Mouse (Mus musculus) midbrain, postnatal 0 days (tissue): ENCODE data around the gene Porcn. TPM values are rescaled to one million over a fixed set of nuclear protein-coding genes. Genes with fewer than 3 reads are reported as not detected.
A peak's percentile ranks its signal among the peaks of the same experiment; 100 is the strongest.

Experiments
- ATAC-seq: fragments of 200-750 bp; cut with Nextera tagmentation; 2 replicates; pipeline ENCODE4 v1.8.0; 2017; ENCODE audit warnings: moderate number of reproducible peaks, mild to moderate bottlenecking, moderate TSS enrichment, moderate library complexity; ENCODE audit not compliant: low FRiP score
- DNase-seq: peaks from one replicate; pipeline ENCODE4 v3.0.0-alpha.2; 2015; ENCODE audit warnings: low spot score
- H3K27ac ChIP-seq: fragments of 300-500 bp; sonication (generic); 2 replicates; pipeline ENCODE4 v1.5.1; 2014; ENCODE audit warnings: low read depth, mild to moderate bottlenecking, low read length, mixed read lengths
- H3K27me3 ChIP-seq: fragments of 300-500 bp; sonication (generic); 2 replicates; pipeline ENCODE4 v1.6.1; 2014; ENCODE audit warnings: low read length, control low read depth, mixed read lengths; ENCODE audit not compliant: insufficient read depth
- H3K36me3 ChIP-seq: fragments of 300-500 bp; sonication (generic); 2 replicates; pipeline ENCODE4 v1.6.1; 2014; ENCODE audit warnings: low read length, control low read depth, mixed read lengths; ENCODE audit not compliant: insufficient read depth
- H3K4me1 ChIP-seq: fragments of 300-500 bp; sonication (generic); 2 replicates; pipeline ENCODE4 v1.6.1; 2014; ENCODE audit warnings: mild to moderate bottlenecking, control low read depth, antibody characterized with exemption, low read length, mixed read lengths; ENCODE audit not compliant: insufficient read depth
- H3K4me2 ChIP-seq: fragments of 300-500 bp; sonication (generic); 2 replicates; pipeline ENCODE4 v1.6.1; 2014; ENCODE audit warnings: low read depth, mild to moderate bottlenecking, low read length, mixed read lengths; ENCODE audit not compliant: poor library complexity, severe bottlenecking
- H3K4me3 ChIP-seq: fragments of 300-500 bp; sonication (generic); 2 replicates; pipeline ENCODE4 v1.5.1; 2014; ENCODE audit warnings: low read depth, mild to moderate bottlenecking, low read length, moderate library complexity
- H3K9ac ChIP-seq: fragments of 300-500 bp; sonication (generic); replicated peaks from 2 replicates; pipeline ENCODE4 v1.6.1; 2014; ENCODE audit warnings: mild to moderate bottlenecking, low read length, moderate library complexity, mixed read lengths; ENCODE audit not compliant: poor library complexity, severe bottlenecking
- H3K9me3 ChIP-seq: fragments of 300-500 bp; sonication (generic); 2 replicates; pipeline ENCODE4 v1.6.1; 2016; ENCODE audit warnings: low read length, control low read depth
- CTCF ChIP-seq: IDR thresholded peaks from 2 replicates; pipeline ENCODE4 v1.5.1; 2016; ENCODE audit warnings: antibody characterized with exemption, mild to moderate bottlenecking
- WGBS: fragments of 180-500 bp; shearing (Covaris S2); extraction: QIAGEN DNeasy Blood & Tissue Kit; methylation state at CpG from one replicate; pipeline ENCODE4 v1.1.7; 2014; 5-methylcytosine and 5-hydroxymethylcytosine counted together
- polyA plus RNA-seq: library from polyadenylated mRNA; unstranded; fragments of >200 nt; fragmentation: Nextera tagmentation; extraction: Ambion mirVana; gene quantifications from 2 replicates; pipeline ENCODE4 v1.2.1, GENCODE M21; 2015
- total RNA-seq: library from RNA; depleted of rRNA; stranded (reverse); fragments of >200 nt; gene quantifications from 2 replicates; pipeline ENCODE4 v1.2.3, GENCODE M21; 2014; rRNA removed

Gene Porcn
- total and polyA plus RNA-seq, 2 experiments from 2014 or later, result 42.3 to 68.0 TPM

- no peaks in the 10 kb centered on the region for H3K27me3 ChIP-seq
- no peaks in the 10 kb centered on the region for H3K4me1 ChIP-seq
- no peak overlapping the region for H3K27ac ChIP-seq
- no peak overlapping the region for H3K9ac ChIP-seq
- DNase-seq (no peak), ATAC-seq (no peak)
- WGBS, result 90% methylated on average over 10 of the region's 10 CpGs
- no peak overlapping the region for H3K4me3 ChIP-seq
- TF ChIP-seq CTCF, result no peak
- H3K4me2 ChIP-seq, result no peak overlapping the region
- H3K9me3 ChIP-seq, result no peaks in the 10 kb centered on the region
- H3K36me3 ChIP-seq, result no peaks in the 10 kb centered on the region; the same call in 1 of the 2 replicates
These were observed 38.3 kb downstream of the Porcn start for GRCm38 (mm10) chrX:8167716-8168647.

DNA sequence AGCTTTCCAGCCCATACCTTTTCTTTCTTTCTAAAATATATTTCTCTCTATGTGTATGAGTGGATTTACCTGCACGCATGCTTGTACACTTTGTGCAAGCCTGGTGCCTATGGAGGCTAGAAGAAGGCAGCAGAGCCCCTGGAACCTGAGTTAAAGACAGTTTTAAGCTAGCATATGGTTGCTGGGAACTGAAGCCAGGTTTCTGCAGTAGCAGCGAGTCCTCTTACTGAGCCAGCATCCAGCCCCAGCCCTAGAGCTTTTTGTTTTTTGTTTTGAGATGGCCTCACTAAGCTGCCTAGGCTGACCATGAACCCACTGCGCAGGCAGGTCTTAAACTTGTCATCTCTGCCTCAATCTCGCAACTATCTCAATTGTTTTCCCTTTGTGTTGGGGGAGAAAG, 41.9 kb downstream of the Porcn start:
- Histone ChIP-seq H3K4me3 (no peak overlapping the region), H3K9me3 (no peaks in the 10 kb centered on the region), H3K27ac (no peak overlapping the region), H3K4me2 (no peak overlapping the region), H3K4me1 (no peaks in the 10 kb centered on the region), H3K36me3 (no peaks in the 10 kb centered on the region), H3K27me3 (no peaks in the 10 kb centered on the region), H3K9ac (no peak overlapping the region)
- DNase-seq, result no peak
- ATAC-seq, result no peak
- WGBS, result 94% methylated on average over 4 of the region's 4 CpGs
- no peak for TF ChIP-seq CTCF

GRCm38 (mm10) chrX:8163076-8163475, 43.2 kb downstream of the Porcn start:
- H3K9ac ChIP-seq, result no peak overlapping the region
- H3K9me3 ChIP-seq, result no peaks in the 10 kb centered on the region
- no peaks in the 10 kb centered on the region for H3K36me3 ChIP-seq
- no peak for TF ChIP-seq CTCF
- ATAC-seq, result no peak
- H3K4me1 ChIP-seq, result no peaks in the 10 kb centered on the region
- DNase-seq, result no peak
- no peak overlapping the region for H3K27ac ChIP-seq
- H3K27me3 ChIP-seq, result no peaks in the 10 kb centered on the region
- H3K4me3 ChIP-seq, result no peak overlapping the region
- whole genome bisulfite sequencing, result 88% methylated on average over 5 of the region's 5 CpGs
- H3K4me2 ChIP-seq, result no peak overlapping the region

- Histone ChIP-seq H3K4me2 (peak within 1 kb of the TSS; percentile 51), H3K9ac (peak within 1 kb of the TSS; percentile 83), H3K4me3 (peak within 1 kb of the TSS; percentile 52), H3K9me3 (no peaks in the 10 kb centered on the region), H3K36me3 (0 out of 2 replicates have a peak, but pooled peaks cover 6% of the 10 kb centered on the region), H3K4me1 (peaks cover 4% of the 10 kb centered on the region; the same call in 1 of the 2 replicates), H3K27me3 (no peaks in the 10 kb centered on the region), H3K27ac (peak within 1 kb of the TSS; percentile 94)
- no peak for TF ChIP-seq CTCF
- 24% methylated on average over 53 of the region's 65 CpGs for WGBS
- peak; percentile 92 for DNase-seq
- peak; percentile 96 for ATAC-seq
These were observed 61.0 kb downstream of the Porcn start, which contains the start of gene Rbm3 for GRCm38 (mm10) chrX:8145153-8145991. Rbm3 (minus strand) TSS chrX:8145880.

Other genes with a start within 250 kb of the Porcn start
- gene Gata1, start 228.5 kb downstream of the Porcn start, total RNA-seq, result not detected in 2 replicates
- not detected in 2 replicates for gene Gata1, start 228.5 kb downstream of the Porcn start, polyA plus RNA-seq
- gene Glod5, start 188.0 kb downstream of the Porcn start, total RNA-seq, result 2.4 TPM in 1 of 2 replicates, not detected in the other
- gene Glod5, start 188.0 kb downstream of the Porcn start, polyA plus RNA-seq, result 0.81 and 1.1 TPM in 2 replicates
- 32.0 and 45.0 TPM in 2 replicates for gene Suv39h1, start 131.8 kb downstream of the Porcn start, total RNA-seq
- gene Suv39h1, start 131.8 kb downstream of the Porcn start, polyA plus RNA-seq, result 34.8 and 35.4 TPM in 2 replicates
- gene Was, start 116.0 kb downstream of the Porcn start, total RNA-seq, result 0.52 and 0.60 TPM in 2 replicates
- 0.15 and 0.30 TPM in 2 replicates for gene Was, start 116.0 kb downstream of the Porcn start, polyA plus RNA-seq
- gene Wdr13, start 73.6 kb downstream of the Porcn start, total RNA-seq, result 324 and 337 TPM in 2 replicates
- 59.9 and 60.4 TPM in 2 replicates for gene Wdr13, start 73.6 kb downstream of the Porcn start, polyA plus RNA-seq
- gene Rbm3, start 60.6 kb downstream of the Porcn start, total RNA-seq, result 371 and 394 TPM in 2 replicates
- gene Rbm3, start 60.6 kb downstream of the Porcn start, polyA plus RNA-seq, result 429 and 432 TPM in 2 replicates
- gene Tbc1d25, start 30.3 kb downstream of the Porcn start, total RNA-seq, result 21.2 and 24.7 TPM in 2 replicates
- 17.6 and 20.7 TPM in 2 replicates for gene Tbc1d25, start 30.3 kb downstream of the Porcn start, polyA plus RNA-seq
- 24.7 and 26.6 TPM in 2 replicates for gene Ebp, start 13.0 kb downstream of the Porcn start, total RNA-seq
- 22.9 and 26.9 TPM in 2 replicates for gene Ebp, start 13.0 kb downstream of the Porcn start, polyA plus RNA-seq
- gene Ftsj1, start 45.9 kb upstream of the Porcn start, total RNA-seq, result 39.6 and 39.9 TPM in 2 replicates
- gene Ftsj1, start 45.9 kb upstream of the Porcn start, polyA plus RNA-seq, result 35.4 and 39.9 TPM in 2 replicates
- 14.4 and 22.4 TPM in 2 replicates for gene Slc38a5, start 64.6 kb upstream of the Porcn start, total RNA-seq
- 17.1 and 17.5 TPM in 2 replicates for gene Slc38a5, start 64.6 kb upstream of the Porcn start, polyA plus RNA-seq
- gene Ssxb10, start 120.9 kb upstream of the Porcn start, total RNA-seq, result not detected in 2 replicates
- gene Ssxb10, start 120.9 kb upstream of the Porcn start, polyA plus RNA-seq, result not detected in 2 replicates
- not detected in 2 replicates for gene Ssxb9, start 160.5 kb upstream of the Porcn start, total RNA-seq
- gene Ssxb9, start 160.5 kb upstream of the Porcn start, polyA plus RNA-seq, result not detected in 2 replicates
- not detected in 2 replicates for gene Ssxb1, start 206.8 kb upstream of the Porcn start, total RNA-seq
- not detected in 2 replicates for gene Ssxb1, start 206.8 kb upstream of the Porcn start, polyA plus RNA-seq